Mouse (Mus musculus) myocyte (in vitro differentiated cells): ENCODE results near the gene Cask.

Experiments used
- CEBPB ChIP-seq: IDR thresholded peaks from 2 replicates; pipeline ENCODE4 v1.6.1; 2011; ENCODE audit warnings: mild to moderate bottlenecking, moderate library complexity; ENCODE audit not compliant: poor library complexity, insufficient read depth, severe bottlenecking
- MYOD1 ChIP-seq, 3 experiments: IDR thresholded peaks; one replicate each; pipeline ENCODE4 v1.6.1; 2011; ENCODE audit warnings: control low read depth in 2 of 3, low read depth in 2 of 3, mild to moderate bottlenecking in 2 of 3, moderate library complexity in 1 of 3; ENCODE audit not compliant: insufficient read length in 2 of 3, control insufficient read depth in 1 of 3
- MYOG ChIP-seq, 3 experiments: IDR thresholded peaks; one replicate each; pipeline ENCODE4 v1.6.1; 2011; ENCODE audit warnings: control low read depth in 2 of 3, low read depth in 2 of 3, mild to moderate bottlenecking in 2 of 3; ENCODE audit not compliant: insufficient read length in 2 of 3, control insufficient read depth in 1 of 3, insufficient read depth in 1 of 3
- POLR2A ChIP-seq: IDR thresholded peaks from one replicate; pipeline ENCODE4 v1.6.1; 2011; ENCODE audit warnings: low read depth, mild to moderate bottlenecking, control low read depth, moderate library complexity; ENCODE audit not compliant: insufficient read length
- REST ChIP-seq: IDR thresholded peaks from one replicate; pipeline ENCODE4 v1.6.1; 2011; ENCODE audit warnings: mild to moderate bottlenecking, control low read depth, moderate library complexity; ENCODE audit not compliant: insufficient read depth, insufficient read length
- SRF ChIP-seq: IDR thresholded peaks from one replicate; pipeline ENCODE4 v1.6.1; 2011; ENCODE audit warnings: low read depth; ENCODE audit not compliant: control insufficient read depth, insufficient read length
- TCF3 ChIP-seq: IDR thresholded peaks from one replicate; pipeline ENCODE4 v1.6.1; 2011; ENCODE audit warnings: low read depth, control low read depth; ENCODE audit not compliant: insufficient read length

- no peak for TF ChIP-seq SRF
- no peak for TF ChIP-seq POLR2A
- TF ChIP-seq MYOD1 (IDR thresholded peaks at IDR 0.05; ENCODE audit: control insufficient read depth in 1 of 3, insufficient read length in 2 of 3, low read depth in 2 of 3): no peak
- TF ChIP-seq MYOG (IDR thresholded peaks at IDR 0.05; ENCODE audit: control insufficient read depth in 1 of 3, insufficient read depth in 1 of 3, insufficient read length in 2 of 3, low read depth in 2 of 3): no peak
- TF ChIP-seq TCF3: no peak
- TF ChIP-seq REST: no peak
- TF ChIP-seq CEBPB: no peak
Measured at GRCm38 (mm10) chrX:13516451-13516850, 334.7 kb downstream of the Cask start.
